23 mouse cellular contexts compared by ENCODE assay signal in genomic region chr1:135325934-135326333, GRCm38 (mm10). TPM values are rescaled to one million over a fixed set of nuclear protein-coding genes. Genes with fewer than 3 reads are reported as not detected.
A peak's percentile ranks its signal among the peaks of the same experiment; 100 is the strongest.
DNase-seq lines count a peak whose midpoint lies in the region; ATAC-seq and TF ChIP-seq lines count a peak whose summit lies in the region.
"Had no signal": no experiment of that assay in that cellular context is flagged by ENCODE, and none has a peak within 500 bp of the region (broad histone marks: within the 10 kb centered on the region; RNA-seq: fewer than 3 reads in every experiment).

No protein-coding gene starts in this region.

- intact Hi-C loops in heart, postnatal 25 days (cut with DNase I), result no loop called here

- no peak overlapping the region for H3K9ac ChIP-seq in heart, embryonic 13.5 days
- no peak overlapping the region for H3K9ac ChIP-seq in midbrain, embryonic 11.5 days (ENCODE audit: low read length)
- H3K9ac ChIP-seq: forebrain, embryonic 13.5 days; heart, embryonic 12.5 days had no signal

- H3K9me3 ChIP-seq in heart, embryonic 13.5 days, result no peaks in the 10 kb centered on the region
- no peaks in the 10 kb centered on the region for H3K9me3 ChIP-seq in midbrain, embryonic 11.5 days (ENCODE audit: control insufficient read depth, low read length)
- H3K9me3 ChIP-seq in midbrain, embryonic 10.5 days (replicated peaks), result no peaks in the 10 kb centered on the region
- H3K9me3 ChIP-seq: forebrain, embryonic 13.5 days; heart, embryonic 12.5 days; hindbrain, embryonic 10.5 days; limb, embryonic 10.5 days had no signal

- no peak for TF ChIP-seq POLR2A in small intestine, adult 2 months (IDR thresholded peaks at IDR 0.05; ENCODE audit: low read depth, low read length)

- H3K27ac ChIP-seq in heart, embryonic 13.5 days (replicated peaks), result no peak overlapping the region
- no peak overlapping the region for H3K27ac ChIP-seq in midbrain, embryonic 11.5 days (ENCODE audit: low read depth, low read length)
- no peak overlapping the region for H3K27ac ChIP-seq in midbrain, embryonic 10.5 days (replicated peaks)
- peak overlapping the region; percentile 53; the same call in 1 of the 2 replicates for H3K27ac ChIP-seq in small intestine, adult 2 months (ENCODE audit: insufficient read depth, low read depth, low read length)
- H3K27ac ChIP-seq: forebrain, embryonic 13.5 days; hindbrain, embryonic 10.5 days; hindbrain, postnatal 0 days; limb, embryonic 10.5 days had no signal

- H3K4me1 ChIP-seq in heart, embryonic 13.5 days, result peaks cover 13% of the 10 kb centered on the region
- no peaks in the 10 kb centered on the region for H3K4me1 ChIP-seq in midbrain, embryonic 11.5 days (ENCODE audit: control insufficient read depth, insufficient read depth, low read length)
- peaks cover 11% of the 10 kb centered on the region for H3K4me1 ChIP-seq in midbrain, embryonic 10.5 days
- peaks cover 3% of the 10 kb centered on the region; the same call in 1 of the 2 replicates for H3K4me1 ChIP-seq in small intestine, adult 2 months (ENCODE audit: control insufficient read depth, insufficient read depth, insufficient read length, low read length)
- H3K4me1 ChIP-seq: forebrain, embryonic 13.5 days had no signal

- H3K4me3 ChIP-seq in heart, embryonic 13.5 days, result 0 out of 2 replicates have a peak overlapping the region, but pooled peaks have one; percentile 42
- H3K4me3 ChIP-seq in midbrain, embryonic 11.5 days (ENCODE audit: low read depth, low read length), result no peak overlapping the region
- H3K4me3 ChIP-seq in midbrain, embryonic 10.5 days, result no peak overlapping the region
- peak overlapping the region; percentile 42 for H3K4me3 ChIP-seq in small intestine, adult 2 months (ENCODE audit: low read depth, low read length)
- H3K4me3 ChIP-seq: erythroblast, embryonic 14.5 days; forebrain, embryonic 13.5 days; hindbrain, embryonic 10.5 days; limb, embryonic 10.5 days had no signal

- no peak for TF ChIP-seq CTCF in small intestine, adult 2 months (IDR thresholded peaks at IDR 0.05; ENCODE audit: extremely low read depth, insufficient read length, insufficient replicate concordance, low read depth, low read length)

- no peak for ATAC-seq in heart, embryonic 13.5 days (ENCODE audit: extremely low read depth, insufficient number of reproducible peaks, low FRiP score, low TSS enrichment)
- no peak for ATAC-seq in midbrain, embryonic 11.5 days (ENCODE audit: low FRiP score)
- ATAC-seq: forebrain, embryonic 13.5 days; hindbrain, postnatal 0 days had no signal

- peak overlapping the region; percentile 66 for H3K4me2 ChIP-seq in heart, embryonic 13.5 days
- H3K4me2 ChIP-seq in midbrain, embryonic 11.5 days, result no peak overlapping the region
- H3K4me2 ChIP-seq: forebrain, embryonic 13.5 days had no signal

- DNase-seq in heart, postnatal 25 days (ENCODE audit: low spot score), result no peak
- DNase-seq in midbrain, embryonic 11.5 days (ENCODE audit: low spot score, missing footprints), result peak; percentile 47
- no peak for DNase-seq in midbrain, embryonic 10.5 days (ENCODE audit: low spot score)
- DNase-seq in layer of hippocampus, adult 11-12 months (ENCODE audit: low spot score), result no peak
- DNase-seq in adrenal gland, postnatal 4 days (ENCODE audit: low spot score in 2 of 2), result no peak
- DNase-seq: adrenal gland, postnatal 36 days; B cell, adult 2 months; cerebellum, adult 9-10 months; gastrocnemius, postnatal 25 days; kidney, adult 8-10 months; kidney, postnatal 36 days; layer of hippocampus, adult 9-11 months; right cerebral cortex, postnatal 25 days; thymus, adult 18-20 months had no signal

- WGBS in heart, embryonic 13.5 days, result 73% methylated on average over 2 of the region's 2 CpGs
- 80% methylated on average over 2 of the region's 2 CpGs for WGBS in midbrain, embryonic 11.5 days
- 88% methylated on average over 2 of the region's 2 CpGs for WGBS in midbrain, embryonic 10.5 days
- 72% methylated on average over 2 of the region's 2 CpGs for WGBS in small intestine, adult 2 months

- H3K27me3 ChIP-seq in heart, embryonic 13.5 days (replicated peaks), result peaks cover 26% of the 10 kb centered on the region
- H3K27me3 ChIP-seq in midbrain, embryonic 11.5 days (ENCODE audit: control insufficient read depth, insufficient read depth, low read length), result no peaks in the 10 kb centered on the region
- peaks cover 16% of the 10 kb centered on the region; the same call in 1 of the 2 replicates for H3K27me3 ChIP-seq in midbrain, embryonic 10.5 days (ENCODE audit: low read depth, poor library complexity, severe bottlenecking)
- H3K27me3 ChIP-seq in small intestine, adult 2 months (ENCODE audit: control insufficient read depth, insufficient read depth, low read length), result no peaks in the 10 kb centered on the region

- H3K36me3 ChIP-seq in heart, embryonic 13.5 days, result no peaks in the 10 kb centered on the region
- no peaks in the 10 kb centered on the region for H3K36me3 ChIP-seq in midbrain, embryonic 11.5 days (ENCODE audit: control insufficient read depth, insufficient read depth, low read length)
- H3K36me3 ChIP-seq in midbrain, embryonic 10.5 days, result no peaks in the 10 kb centered on the region
- no peaks in the 10 kb centered on the region for H3K36me3 ChIP-seq in small intestine, adult 2 months (ENCODE audit: control insufficient read depth, insufficient read depth, low read length)
- H3K36me3 ChIP-seq: heart, embryonic 12.5 days; hindbrain, embryonic 10.5 days; limb, embryonic 10.5 days had no signal

RNA-seq across cellular contexts. Expression of gene Lmod1, which starts 1.3 kb away (rescaled TPM):
- polyA plus RNA-seq in heart, embryonic 13.5 days (2015; fragmentation: Nextera tagmentation; extraction: Ambion mirVana), result 1.2 and 1.4 TPM in 2 replicates
- 1 to 10 TPM; 2.7 to 3.8 TPM for total RNA-seq in heart, postnatal 25 days (2021)
- polyA plus RNA-seq in midbrain, embryonic 11.5 days (2014; fragmentation: Nextera tagmentation; extraction: Ambion mirVana), result 0.39 and 0.81 TPM in 2 replicates
- 0.46 and 0.62 TPM in 2 replicates for polyA plus RNA-seq in midbrain, embryonic 10.5 days (2016; fragmentation: Nextera tagmentation; extraction: Ambion mirVana)
- polyA plus RNA-seq in small intestine, adult 2 months (2012; rRNA removed), result 13.3 and 16.0 TPM in 2 replicates
- total RNA-seq in adrenal gland, postnatal 4 days (2021), result 1 to 10 TPM in 1 of 2 experiments, under 1 TPM in 1; 0.81 to 1.1 TPM
- total RNA-seq: hindbrain, postnatal 0 days; megakaryocyte-erythroid progenitor cell, adult 5-6 weeks had no signal
- polyA plus RNA-seq: erythroblast, embryonic 14.5 days had no signal

RNA-seq across cellular contexts. Expression of gene Timm17a, which starts 12.4 kb away (rescaled TPM):
- 313 and 356 TPM in 2 replicates for polyA plus RNA-seq in heart, embryonic 13.5 days (2015; fragmentation: Nextera tagmentation; extraction: Ambion mirVana)
- 100 to 1,000 TPM; 391 to 392 TPM for total RNA-seq in heart, postnatal 25 days (2021)
- 177 and 180 TPM in 2 replicates for polyA plus RNA-seq in midbrain, embryonic 11.5 days (2014; fragmentation: Nextera tagmentation; extraction: Ambion mirVana)
- 192 and 200 TPM in 2 replicates for polyA plus RNA-seq in midbrain, embryonic 10.5 days (2016; fragmentation: Nextera tagmentation; extraction: Ambion mirVana)
- polyA plus RNA-seq in small intestine, adult 2 months (2012; rRNA removed), result 22.5 and 24.1 TPM in 2 replicates
- total RNA-seq in adrenal gland, postnatal 4 days (2021), result 100 to 1,000 TPM; 175 to 176 TPM

RNA-seq across cellular contexts. Expression of gene Rnpep, which starts 42.0 kb away (rescaled TPM):
- 52.8 and 57.5 TPM in 2 replicates for polyA plus RNA-seq in heart, embryonic 13.5 days (2015; fragmentation: Nextera tagmentation; extraction: Ambion mirVana)
- 10 to 100 TPM; 22.1 TPM for total RNA-seq in heart, postnatal 25 days (2021)
- 95.8 and 96.2 TPM in 2 replicates for polyA plus RNA-seq in midbrain, embryonic 11.5 days (2014; fragmentation: Nextera tagmentation; extraction: Ambion mirVana)
- 94.7 and 97.5 TPM in 2 replicates for polyA plus RNA-seq in midbrain, embryonic 10.5 days (2016; fragmentation: Nextera tagmentation; extraction: Ambion mirVana)
- polyA plus RNA-seq in small intestine, adult 2 months (2012; rRNA removed), result 66.3 and 103 TPM in 2 replicates
- 10 to 100 TPM; 47.3 to 48.8 TPM for total RNA-seq in adrenal gland, postnatal 4 days (2021)

RNA-seq across cellular contexts. Expression of gene Shisa4, which starts 49.1 kb away (rescaled TPM):
- 27.5 and 30.8 TPM in 2 replicates for polyA plus RNA-seq in heart, embryonic 13.5 days (2015; fragmentation: Nextera tagmentation; extraction: Ambion mirVana)
- total RNA-seq in heart, postnatal 25 days (2021), result 1 to 10 TPM; 3.1 to 3.4 TPM
- polyA plus RNA-seq in midbrain, embryonic 11.5 days (2014; fragmentation: Nextera tagmentation; extraction: Ambion mirVana), result 46.5 and 47.2 TPM in 2 replicates
- polyA plus RNA-seq in midbrain, embryonic 10.5 days (2016; fragmentation: Nextera tagmentation; extraction: Ambion mirVana), result 66.3 and 81.3 TPM in 2 replicates
- polyA plus RNA-seq in small intestine, adult 2 months (2012; rRNA removed), result 3.9 and 6.5 TPM in 2 replicates
- total RNA-seq in adrenal gland, postnatal 4 days (2021), result 10 to 100 TPM; 25.8 to 27.0 TPM
- total RNA-seq: megakaryocyte-erythroid progenitor cell, adult 5-6 weeks had no signal
- polyA plus RNA-seq: erythroblast, embryonic 14.5 days had no signal

Comparison
In these comparisons a context has a peak if more than half of its experiments do, and no peak if none do; other contexts are left out.
1. H3K4me3 ChIP-seq: peak in heart, embryonic 13.5 days (single experiment) and small intestine, adult 2 months (single experiment); none in midbrain, embryonic 11.5 days (single experiment) and midbrain, embryonic 10.5 days (single experiment).